8 mouse cellular contexts compared by ENCODE assay signal in the genomic region with DNA sequence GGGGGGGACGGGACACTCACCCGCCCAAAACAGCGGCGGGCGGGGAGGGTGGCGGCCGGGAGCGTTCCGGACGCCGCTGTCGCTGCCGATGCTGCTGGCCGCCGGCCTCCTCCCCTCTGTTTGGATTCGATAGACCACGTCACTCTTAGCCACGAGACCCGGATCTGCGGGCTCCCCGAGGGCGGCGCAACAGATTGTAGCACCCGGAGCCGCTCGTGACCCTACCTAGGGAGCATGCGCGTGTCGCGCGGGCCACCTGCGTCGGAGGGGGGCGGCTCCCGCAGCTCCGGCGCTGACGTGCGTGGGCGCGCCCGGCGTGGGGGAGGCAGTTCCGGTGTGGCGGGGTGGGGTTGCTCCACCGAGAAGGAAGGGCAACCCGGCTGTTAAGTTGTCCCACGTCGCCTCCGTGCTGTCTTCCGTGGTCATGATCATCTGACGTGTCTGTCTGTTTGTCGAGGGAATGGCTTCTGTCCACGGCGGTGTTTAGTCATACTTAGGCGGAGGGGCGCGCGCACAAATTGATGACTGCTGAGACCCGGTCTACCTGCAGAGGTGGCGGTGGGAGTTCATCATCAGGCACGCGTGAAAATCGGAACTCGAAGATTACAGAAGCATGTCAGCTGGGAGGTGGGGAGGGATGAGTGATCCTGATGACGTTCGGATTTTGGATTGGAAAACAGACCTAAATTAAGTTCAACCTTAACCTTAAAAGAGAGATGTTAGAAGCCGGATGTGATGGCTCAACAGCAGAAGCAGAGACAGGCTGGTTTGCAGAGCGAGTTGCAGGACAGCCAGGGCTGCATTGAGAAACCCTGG. TPM values are rescaled to one million over a fixed set of nuclear protein-coding genes. Genes with fewer than 3 reads are reported as not detected.
DNase-seq lines count a peak whose midpoint lies in the region; ATAC-seq lines count a peak whose summit lies in the region.

A gene (minus strand): TSS at position 118 of the 816 bp plus-strand sequence.

- peak within 1 kb of the TSS; percentile 92 for H3K4me3 ChIP-seq in embryonic facial prominence, embryonic 11.5 days (ENCODE audit: low read depth, low read length)
- peak within 1 kb of the TSS; percentile 97 for H3K4me3 ChIP-seq in limb, embryonic 10.5 days
- peak within 1 kb of the TSS; percentile 95 for H3K4me3 ChIP-seq in midbrain, embryonic 12.5 days

- peak within 1 kb of the TSS; percentile 60 for H3K4me2 ChIP-seq in embryonic facial prominence, embryonic 11.5 days (ENCODE audit: low read depth, low read length)
- peak within 1 kb of the TSS; percentile 77 for H3K4me2 ChIP-seq in midbrain, embryonic 12.5 days (replicated peaks)

- H3K4me1 ChIP-seq in embryonic facial prominence, embryonic 11.5 days (ENCODE audit: control insufficient read depth, insufficient read depth, low read length) = no peaks in the 10 kb centered on the region; the same call in 1 of the 2 replicates
- H3K4me1 ChIP-seq in limb, embryonic 10.5 days = peaks cover 13% of the 10 kb centered on the region
- H3K4me1 ChIP-seq in midbrain, embryonic 12.5 days = peaks cover 18% of the 10 kb centered on the region

- H3K36me3 ChIP-seq in embryonic facial prominence, embryonic 11.5 days (replicated peaks; ENCODE audit: control insufficient read depth, insufficient read depth, low read depth, low read length) = no peaks in the 10 kb centered on the region
- H3K36me3 ChIP-seq in limb, embryonic 10.5 days = no peaks in the 10 kb centered on the region; the same call in 1 of the 2 replicates
- no peaks in the 10 kb centered on the region for H3K36me3 ChIP-seq in midbrain, embryonic 12.5 days

- no peaks in the 10 kb centered on the region for H3K9me3 ChIP-seq in embryonic facial prominence, embryonic 11.5 days (replicated peaks; ENCODE audit: control insufficient read depth, low read length)
- no peaks in the 10 kb centered on the region for H3K9me3 ChIP-seq in limb, embryonic 10.5 days (replicated peaks)
- H3K9me3 ChIP-seq in midbrain, embryonic 12.5 days = no peaks in the 10 kb centered on the region

- H3K9ac ChIP-seq in embryonic facial prominence, embryonic 11.5 days (replicated peaks; ENCODE audit: low read length) = peak within 1 kb of the TSS; percentile 83
- peak within 1 kb of the TSS; percentile 94 for H3K9ac ChIP-seq in midbrain, embryonic 12.5 days (replicated peaks)

- peak; percentile 95 for DNase-seq in 3134 (ENCODE audit: extremely low read depth, insufficient read length, low spot score)
- peak; percentile 97 for DNase-seq in adrenal gland, postnatal 25 days
- DNase-seq in embryonic facial prominence, embryonic 11.5 days (ENCODE audit: low spot score) = peak; percentile 92
- peak; percentile 100 for DNase-seq in heart, adult 11 months
- DNase-seq in kidney, adult 11 months = peak; percentile 96
- DNase-seq in limb, embryonic 10.5 days (ENCODE audit: low spot score) = peak; percentile 92
- DNase-seq in skeletal muscle tissue, adult 2 months (ENCODE audit: low read depth, low spot score) = peak; percentile 97

- ATAC-seq in embryonic facial prominence, embryonic 11.5 days (replicated peaks; ENCODE audit: insufficient number of reproducible peaks, low FRiP score, low TSS enrichment, low read depth) = peak; percentile 97
- peak; percentile 95 for ATAC-seq in midbrain, embryonic 12.5 days (ENCODE audit: low FRiP score, low read depth)

- under 1% methylated on average over 67 of the region's 69 CpGs for WGBS in embryonic facial prominence, embryonic 11.5 days
- under 1% methylated on average over 65 of the region's 69 CpGs for WGBS in limb, embryonic 10.5 days
- under 1% methylated on average over 65 of the region's 69 CpGs for WGBS in midbrain, embryonic 12.5 days

- peak within 1 kb of the TSS; percentile 80 for H3K27ac ChIP-seq in embryonic facial prominence, embryonic 11.5 days (replicated peaks; ENCODE audit: low read depth, low read length)
- peak within 1 kb of the TSS; percentile 93 for H3K27ac ChIP-seq in limb, embryonic 10.5 days
- H3K27ac ChIP-seq in midbrain, embryonic 12.5 days (replicated peaks) = peak within 1 kb of the TSS; percentile 95

- H3K27me3 ChIP-seq in embryonic facial prominence, embryonic 11.5 days (ENCODE audit: control insufficient read depth, insufficient read depth, low read length) = no peaks in the 10 kb centered on the region
- peaks cover 5% of the 10 kb centered on the region; the same call in 1 of the 2 replicates for H3K27me3 ChIP-seq in limb, embryonic 10.5 days (ENCODE audit: low read depth, poor library complexity, severe bottlenecking)
- 0 out of 2 replicates have a peak, but pooled peaks cover 4% of the 10 kb centered on the region for H3K27me3 ChIP-seq in midbrain, embryonic 12.5 days

RNA-seq across cellular contexts. Expression of the gene that starts here (rescaled TPM):
- 10.4 TPM in 1 of 2 replicates, not detected in the other for total RNA-seq in adrenal gland, postnatal 25 days (2021)
- polyA plus RNA-seq in embryonic facial prominence, embryonic 11.5 days (2014; fragmentation: Nextera tagmentation; extraction: Ambion mirVana) = not detected in 2 replicates
- not detected in 2 replicates for polyA plus RNA-seq in limb, embryonic 10.5 days (2016; fragmentation: Nextera tagmentation; extraction: Ambion mirVana)
- polyA plus RNA-seq in midbrain, embryonic 12.5 days (2016; fragmentation: Nextera tagmentation; extraction: Ambion mirVana) = not detected in 2 replicates

Comparison
In these comparisons a context has a peak if more than half of its experiments do, and no peak if none do; other contexts are left out.
1. Peak in every context shown above with its lines: DNase-seq, ATAC-seq, H3K4me3 ChIP-seq and H3K27ac ChIP-seq.
2. Peak in DNase-seq, ATAC-seq, H3K4me3 ChIP-seq, H3K27ac ChIP-seq, H3K9ac ChIP-seq and H3K4me2 ChIP-seq in embryonic facial prominence, embryonic 11.5 days; RNA of the gene not detected or under 1 TPM.
3. Peak in DNase-seq, H3K4me3 ChIP-seq and H3K27ac ChIP-seq in limb, embryonic 10.5 days; RNA of the gene not detected or under 1 TPM.
4. Peak in ATAC-seq, H3K4me3 ChIP-seq, H3K27ac ChIP-seq, H3K9ac ChIP-seq and H3K4me2 ChIP-seq in midbrain, embryonic 12.5 days; RNA of the gene not detected or under 1 TPM.